Mouse (Mus musculus) embryo, embryonic 11 days (tissue): ENCODE measurements around the gene Marveld1.

Experiments used
- DNase-seq: peaks from one replicate; pipeline ENCODE4 v3.0.0-alpha.2; 2015

Gene Marveld1

GRCm38 (mm10) chr19:42176841-42177240, 29.6 kb downstream of the Marveld1 start:
- DNase-seq, result no peak

GRCm38 (mm10) chr19:42177461-42177860, 30.3 kb downstream of the Marveld1 start:
- DNase-seq, result no peak

DNA sequence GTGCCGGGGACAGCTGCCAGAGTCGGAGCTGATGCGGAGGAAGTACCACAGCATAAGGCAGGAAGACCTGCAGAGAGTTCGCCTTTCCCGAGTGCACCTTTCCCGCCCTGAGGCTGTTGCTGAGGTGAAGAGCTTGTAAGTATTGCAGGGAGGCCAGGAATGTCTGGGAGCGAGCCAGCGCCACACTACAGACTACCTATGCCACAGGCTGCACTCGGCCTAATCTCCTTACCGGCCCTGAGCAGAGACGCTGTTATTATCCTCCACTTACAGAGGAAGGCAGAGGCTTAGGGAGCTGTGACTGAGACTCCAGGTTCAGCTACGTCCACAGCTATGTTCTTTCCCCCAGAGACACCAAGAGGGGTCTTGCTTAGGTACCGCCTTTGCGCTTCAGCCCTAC, 32.2 kb downstream of the Marveld1 start:
- DNase-seq, result no peak

GRCm38 (mm10) chr19:42182673-42183072, 35.5 kb downstream of the Marveld1 start:
- peak; percentile 45 for DNase-seq

- no peak for DNase-seq
These were observed 42.5 kb downstream of the Marveld1 start for GRCm38 (mm10) chr19:42189735-42190134.

- peak; percentile 79 for DNase-seq
These were observed 43.3 kb downstream of the Marveld1 start for GRCm38 (mm10) chr19:42190494-42190893.

GRCm38 (mm10) chr19:42193311-42193710, 46.1 kb downstream of the Marveld1 start:
- DNase-seq, result no peak

- DNase-seq, result no peak
These were observed 49.2 kb downstream of the Marveld1 start for GRCm38 (mm10) chr19:42196378-42196777.

DNA sequence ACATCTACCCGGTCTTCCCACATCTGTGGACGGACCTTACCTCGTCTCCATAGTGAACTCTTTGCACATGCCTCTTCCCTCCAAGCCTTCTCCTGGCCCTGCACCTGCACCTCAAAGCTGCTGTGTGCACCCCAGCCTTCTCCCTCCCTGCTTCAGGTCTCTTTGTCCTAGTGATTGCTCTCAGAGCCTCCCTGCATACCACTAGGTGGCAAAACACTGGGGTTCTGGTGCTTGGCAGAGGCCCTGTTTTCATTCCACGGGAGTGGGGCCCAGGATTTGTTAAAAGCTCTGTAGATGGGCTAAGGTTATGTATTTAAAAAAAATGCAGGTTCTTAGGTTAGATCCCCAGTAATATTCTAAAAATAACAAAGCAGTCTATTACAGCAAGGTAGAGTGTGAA, 49.9 kb downstream of the Marveld1 start:
- DNase-seq, result no peak

- no peak for DNase-seq
These were observed 50.8 kb downstream of the Marveld1 start for GRCm38 (mm10) chr19:42198026-42198425.
